Mouse (Mus musculus) heart, postnatal 25 days (tissue): ENCODE measurements at regions not wholly inside any gene's neighbourhood (a gene's known extent, or its start where the extent isn't known, plus 50 kb on each side); places are given as distances from the start of the nearest gene placed in this dataset.
"Not testable (repeated sequence)": the region's sequence is repeated elsewhere in the genome, so short reads cannot be mapped to it uniquely, and the experiment has no call there.

Experiments used
- DNase-seq: peaks from one replicate; pipeline ENCODE4 v3.0.0; 2022; ENCODE audit warnings: low spot score
- intact Hi-C: fragments of 180-260 bp; cut with DNase I; formaldehyde crosslinking; loops from one replicate; pipeline ENCODE4 v1.15.1; 2025

DNA sequence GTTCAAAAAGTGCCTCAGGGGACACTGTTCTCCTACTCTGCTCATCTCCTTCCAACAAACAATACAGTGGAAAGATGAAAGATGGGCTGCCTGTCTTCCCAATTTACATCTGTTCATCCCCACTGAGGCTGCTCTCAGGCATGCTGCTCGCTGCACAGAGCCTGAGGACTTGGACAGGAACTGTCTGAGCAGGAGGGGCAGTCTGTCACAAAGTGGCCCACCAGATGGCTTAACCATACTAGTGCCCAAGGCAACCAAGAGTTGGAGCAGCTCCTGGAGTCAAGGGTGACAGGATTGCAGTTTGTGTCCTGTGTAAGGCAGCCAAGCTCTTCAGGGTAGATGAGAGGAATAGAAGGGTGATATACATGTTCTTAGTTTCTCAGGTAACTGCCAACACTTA is 388.3 kb upstream of the Zfp703 start:
- intact Hi-C loops: no loop called here
- DNase-seq: no peak

DNA sequence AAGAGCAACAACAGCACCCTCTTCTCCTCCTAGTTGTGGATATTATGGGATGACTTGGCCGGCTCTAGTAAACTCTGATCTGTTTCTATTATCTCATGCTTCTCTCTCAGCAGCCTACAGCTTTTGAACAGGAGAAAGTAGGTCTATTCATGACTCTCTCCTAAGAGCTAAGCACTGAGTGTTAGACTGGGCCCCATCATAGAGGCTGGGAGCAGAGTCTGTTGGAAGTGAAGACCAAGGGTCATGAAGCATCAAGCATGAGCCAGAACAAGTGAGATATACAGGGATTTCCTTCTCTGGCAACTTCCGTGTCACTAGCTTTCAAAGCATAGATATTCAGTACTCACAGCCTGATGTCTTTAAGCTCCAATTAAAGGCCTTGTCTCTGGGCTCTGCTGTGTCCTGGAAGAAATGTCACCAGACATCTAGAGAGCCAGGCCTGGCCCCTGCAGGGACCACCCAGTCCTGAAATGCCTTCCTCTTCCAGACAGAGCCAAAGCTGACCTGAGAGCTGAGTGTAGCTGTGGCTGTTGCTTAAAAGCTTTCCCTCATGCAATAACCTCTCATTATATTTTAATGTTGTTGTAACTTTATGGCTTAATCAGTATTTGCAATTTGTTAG is 386.4 kb upstream of the Zfp703 start:
- no peak for DNase-seq
- intact Hi-C loops: no loop called here

DNA sequence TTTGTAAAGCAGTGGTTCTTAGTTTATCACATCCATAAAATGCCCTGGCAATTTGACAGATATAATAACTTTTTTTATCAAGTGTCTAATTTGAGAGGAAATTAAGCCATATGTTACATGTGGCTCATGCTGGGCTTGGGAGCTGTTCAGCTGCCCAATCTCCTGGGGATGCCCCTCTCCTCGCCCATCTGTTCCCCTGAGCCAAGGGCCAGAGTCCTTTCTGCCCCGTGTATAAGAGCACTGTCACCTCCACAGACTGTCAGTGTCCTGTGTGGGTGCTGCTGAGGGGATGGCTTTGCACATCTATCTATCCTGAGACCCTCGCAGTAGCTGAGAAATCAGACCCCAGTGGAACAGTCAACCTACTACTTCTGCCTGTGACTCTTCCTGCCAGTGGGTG is 385.9 kb upstream of the Zfp703 start:
- no peak for DNase-seq
- intact Hi-C loops: no loop called here

DNA sequence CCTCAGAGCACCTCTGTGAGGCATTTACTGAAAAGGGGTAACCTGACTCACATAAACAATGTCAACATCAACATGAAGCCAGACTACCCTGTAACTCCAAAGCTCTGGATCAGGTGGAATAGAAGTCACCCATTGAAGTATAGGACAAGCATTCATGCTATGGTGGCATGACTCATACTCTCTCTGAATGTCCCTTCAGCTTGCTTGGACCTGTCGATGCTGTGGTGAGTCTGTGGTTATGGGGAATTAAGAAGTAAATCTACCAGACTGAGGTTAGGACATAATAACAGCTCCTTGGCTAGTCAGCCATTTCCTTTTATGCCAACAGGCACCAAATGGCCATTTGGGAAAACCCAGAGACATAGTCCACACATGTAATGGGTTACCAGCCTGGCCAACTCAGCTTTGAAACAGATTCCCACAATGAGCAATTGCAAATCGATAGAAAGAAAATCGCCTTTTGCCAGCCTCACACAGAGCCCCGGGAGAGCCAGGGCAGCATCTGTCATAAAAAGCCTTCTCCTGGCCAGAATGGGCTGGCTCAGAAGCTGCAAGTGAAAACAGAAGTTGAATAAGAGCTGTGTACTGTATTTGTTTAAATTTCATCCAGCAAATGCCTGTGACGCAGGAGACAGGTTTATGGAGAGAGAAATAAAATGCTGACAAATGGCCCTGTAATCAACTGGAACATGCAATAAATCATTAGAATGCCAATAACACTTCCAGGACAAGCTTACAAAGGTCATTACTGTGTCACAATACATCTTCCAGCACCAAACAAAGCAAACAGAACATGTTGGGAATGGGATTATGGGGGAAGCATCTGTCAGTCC is 383.4 kb upstream of the Zfp703 start:
- DNase-seq: no peak
- intact Hi-C loops: no loop called here

DNA sequence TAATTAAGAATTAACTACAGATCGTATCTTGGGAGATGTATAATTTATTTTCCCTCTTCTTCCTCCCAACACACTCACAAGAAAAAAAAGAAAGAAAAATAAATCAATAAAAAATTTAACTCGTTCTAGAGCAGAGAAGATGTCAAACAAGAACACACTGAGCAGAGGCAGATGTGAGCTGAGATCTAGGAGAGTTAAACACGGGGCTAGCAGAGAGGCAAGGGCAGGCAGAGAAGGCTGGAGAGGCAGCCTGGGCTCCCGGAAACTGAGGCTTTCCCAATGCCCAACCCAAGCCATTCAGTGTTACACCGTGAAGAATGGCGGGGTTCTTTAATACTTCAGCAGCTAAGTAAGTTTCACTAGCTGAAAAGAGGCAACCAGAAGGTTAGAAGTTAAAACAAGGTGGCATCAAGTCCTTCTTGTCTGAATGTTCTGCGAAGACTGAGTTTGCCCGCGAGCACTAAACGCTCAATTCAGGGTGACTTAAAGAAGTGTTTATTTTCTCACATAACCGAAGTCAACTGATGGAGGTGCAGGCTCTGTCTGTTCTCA is 382.7 kb upstream of the Zfp703 start:
- intact Hi-C loops: no loop called here

DNA sequence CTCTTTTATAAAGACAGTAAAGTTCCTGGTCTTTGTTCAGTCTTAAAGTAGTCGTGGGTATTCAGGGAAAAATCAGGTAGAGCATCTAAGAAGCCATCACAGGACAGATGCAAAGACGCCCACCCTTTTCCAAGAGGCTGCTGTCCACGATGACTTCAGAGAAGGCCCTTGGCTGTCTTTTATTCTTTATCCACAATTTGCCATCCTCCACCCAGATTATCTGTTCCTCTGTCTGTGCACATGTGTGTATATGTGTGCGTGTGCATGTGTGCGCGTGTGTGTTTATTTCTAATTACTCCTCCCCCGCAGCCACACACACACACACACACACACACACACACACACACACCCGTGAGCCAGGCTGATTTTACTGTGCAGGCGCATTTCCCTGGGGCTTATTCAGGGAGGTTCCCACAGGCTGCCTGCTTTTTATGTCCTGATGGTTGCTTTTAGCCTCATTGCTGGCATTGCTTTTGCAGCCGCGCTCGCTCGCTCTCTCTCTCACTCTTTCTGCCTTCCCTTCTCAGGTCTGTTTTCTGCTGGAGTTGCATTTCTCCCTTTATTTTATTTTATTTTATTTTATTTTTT is 381.6 kb upstream of the Zfp703 start:
- DNase-seq: no peak
- intact Hi-C loops: no loop called here

More for the DNA sequence above, 382.7 kb upstream of the Zfp703 start:
- no peak for DNase-seq

DNA sequence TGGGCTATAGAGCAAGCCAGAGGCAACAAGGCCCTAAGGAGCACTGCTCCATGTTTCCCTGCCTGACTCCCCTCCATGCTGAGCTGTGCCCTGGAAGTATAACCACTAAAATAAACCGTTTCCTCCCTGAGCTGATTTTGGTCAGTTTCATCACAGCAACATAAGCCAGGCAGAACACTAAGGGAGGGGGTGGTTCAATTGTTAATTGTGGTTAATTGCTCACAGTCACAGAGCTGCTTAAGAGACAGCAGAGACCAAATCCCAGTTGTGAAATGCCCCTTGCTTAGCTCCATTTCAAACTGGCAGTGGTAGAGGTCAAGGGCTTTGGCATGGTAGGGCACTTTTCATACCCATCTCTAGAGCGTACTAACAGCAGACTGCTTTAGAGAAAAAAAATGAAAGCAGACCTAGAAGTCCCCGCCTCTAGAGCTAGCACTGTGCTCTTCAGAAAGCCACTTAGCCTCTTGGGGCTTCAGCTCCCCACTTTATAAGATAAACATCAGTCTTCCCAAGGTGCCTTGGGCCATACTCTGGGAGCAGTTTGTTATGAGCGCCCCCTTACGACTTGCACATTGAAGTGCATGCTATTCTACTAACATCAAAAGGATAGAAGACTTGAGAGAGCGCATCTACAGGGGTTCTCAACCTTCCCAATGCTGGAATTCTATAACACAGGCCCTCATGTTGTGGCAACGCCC is 380.3 kb upstream of the Zfp703 start:
- intact Hi-C loops: no loop called here
- no peak for DNase-seq

DNA sequence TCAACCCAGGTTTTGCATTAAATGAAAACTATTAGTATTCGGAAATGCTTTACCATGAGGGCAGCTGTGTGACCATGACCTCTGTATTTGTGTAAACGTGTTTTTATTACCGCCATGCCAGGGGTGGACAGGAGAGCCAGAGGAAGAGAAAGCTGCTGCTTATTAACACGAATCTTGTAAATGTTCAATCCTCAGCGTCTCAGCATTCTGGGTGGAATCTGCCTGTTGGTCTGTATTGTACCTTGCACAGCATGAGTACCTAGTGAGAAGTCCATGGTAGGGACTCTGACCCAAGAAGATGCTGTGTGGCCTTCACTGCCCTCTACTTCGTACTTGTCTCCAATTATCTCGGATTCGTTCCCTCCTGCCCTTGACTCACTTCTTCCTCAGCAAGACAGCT is 378.6 kb upstream of the Zfp703 start:
- DNase-seq: no peak
- intact Hi-C loops: no loop called here

DNA sequence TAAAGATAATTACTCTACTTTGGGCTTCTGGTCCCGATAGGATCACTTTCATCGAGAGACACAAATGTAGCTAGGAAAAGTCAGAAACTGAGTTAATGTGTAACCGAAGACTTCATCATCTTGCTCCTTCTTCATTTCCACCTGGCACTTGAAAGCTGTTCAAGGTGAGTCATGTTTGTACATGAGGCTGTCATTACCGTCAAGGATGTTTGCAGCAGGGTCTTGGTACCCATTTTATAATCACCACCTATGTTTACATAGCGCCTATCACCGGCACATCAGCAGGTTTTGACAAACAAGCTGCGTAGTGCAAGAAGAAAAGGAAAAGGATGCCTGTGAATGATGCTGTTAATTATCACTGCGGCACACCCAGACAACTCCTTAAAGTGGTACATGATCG is 377.0 kb upstream of the Zfp703 start:
- intact Hi-C loops: no loop called here
- DNase-seq: no peak

DNA sequence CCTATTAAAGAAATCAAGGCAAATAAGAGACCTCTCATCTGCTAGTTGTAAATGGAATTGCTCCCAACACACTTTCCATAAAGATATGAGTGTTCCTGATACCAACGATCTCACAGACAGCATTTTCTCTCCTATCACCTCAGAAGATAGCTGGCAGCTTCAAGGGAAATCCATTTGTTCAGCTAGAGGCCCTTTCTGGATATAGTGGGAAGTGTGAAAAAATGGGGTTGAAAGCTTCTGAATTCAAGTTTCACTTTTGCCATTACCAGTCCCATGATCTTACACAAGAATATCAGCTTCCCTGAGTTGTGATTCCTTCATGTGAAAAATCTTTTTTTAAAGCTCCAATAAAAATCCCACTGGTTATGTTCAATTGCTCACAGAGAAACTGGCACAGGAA is 369.1 kb upstream of the Zfp703 start:
- no peak for DNase-seq
- intact Hi-C loops: no loop called here

DNA sequence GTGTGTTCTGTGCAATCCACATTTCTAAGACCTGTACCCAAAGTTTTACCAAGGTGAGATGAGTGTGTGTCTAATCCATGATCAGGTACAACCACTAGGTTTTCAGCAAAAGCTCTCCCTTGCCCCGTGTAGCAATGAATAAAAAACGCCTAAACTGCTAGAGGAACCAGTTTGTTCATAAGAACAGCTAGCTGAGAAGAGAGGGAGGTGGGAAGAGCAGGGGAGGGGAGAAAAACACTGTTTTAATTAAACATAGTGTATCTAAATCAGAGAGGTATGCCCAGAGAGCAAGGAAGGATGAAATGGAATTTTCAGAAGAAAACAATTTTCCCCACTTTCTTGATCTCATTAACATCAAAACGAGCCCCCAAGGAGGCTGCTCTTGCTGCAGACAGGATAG is 368.5 kb upstream of the Zfp703 start:
- intact Hi-C loops: no loop called here
- no peak for DNase-seq

DNA sequence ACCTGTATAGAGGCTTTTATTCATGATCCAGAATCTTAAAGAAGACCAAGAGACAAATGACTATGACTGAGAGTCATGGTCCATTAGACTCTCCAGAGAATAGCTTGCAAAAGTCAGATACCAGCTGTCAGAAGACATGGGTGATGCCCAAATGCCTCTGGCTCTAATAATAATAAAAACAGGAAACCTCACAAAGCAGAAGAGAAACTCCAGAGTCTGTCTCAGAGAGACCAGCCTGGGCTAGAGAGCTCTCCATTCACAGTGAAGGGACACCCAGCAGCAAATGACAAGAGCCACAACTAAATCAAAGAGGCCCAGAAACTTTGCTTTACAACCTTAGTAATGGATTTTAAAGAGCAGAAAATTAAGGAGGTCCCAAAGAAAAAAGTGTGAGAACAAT is 365.0 kb upstream of the Zfp703 start:
- intact Hi-C loops: no loop called here
- DNase-seq: no peak

DNA sequence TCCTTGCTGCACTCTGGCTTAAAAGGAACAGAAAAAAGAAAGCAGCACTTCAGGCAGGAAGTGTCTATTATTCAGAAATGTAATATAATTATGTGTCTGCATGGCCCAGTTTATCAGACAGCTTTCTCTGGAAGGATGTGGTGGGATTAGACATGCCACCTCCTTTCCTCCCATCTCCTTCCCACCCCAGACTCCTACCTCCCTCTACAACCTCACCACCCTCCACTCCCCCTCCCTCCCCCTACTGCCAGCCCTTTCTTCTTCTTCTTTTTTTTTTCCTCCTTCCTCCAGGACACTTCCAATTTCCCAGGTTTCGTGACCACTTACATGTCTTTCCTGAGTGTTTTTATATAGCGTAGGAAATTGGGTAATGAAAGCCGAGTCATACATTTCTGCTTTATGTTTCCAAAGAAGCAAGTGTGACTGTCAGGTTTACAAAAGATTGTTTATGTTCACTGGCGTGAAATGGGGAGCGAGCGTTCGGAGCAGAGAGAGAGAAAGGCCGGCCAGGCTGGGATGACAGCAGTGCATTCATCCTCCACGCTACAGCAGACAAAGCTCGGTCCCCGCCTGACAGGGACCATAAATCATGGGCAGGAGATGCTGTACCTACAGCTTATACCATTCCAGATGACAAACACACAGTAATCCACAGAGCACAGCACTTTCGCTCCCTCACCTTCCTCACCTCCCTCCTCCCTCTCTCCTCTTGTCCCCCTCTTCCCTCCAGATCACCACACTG is 354.6 kb upstream of the Zfp703 start:
- intact Hi-C loops: no loop called here

DNA sequence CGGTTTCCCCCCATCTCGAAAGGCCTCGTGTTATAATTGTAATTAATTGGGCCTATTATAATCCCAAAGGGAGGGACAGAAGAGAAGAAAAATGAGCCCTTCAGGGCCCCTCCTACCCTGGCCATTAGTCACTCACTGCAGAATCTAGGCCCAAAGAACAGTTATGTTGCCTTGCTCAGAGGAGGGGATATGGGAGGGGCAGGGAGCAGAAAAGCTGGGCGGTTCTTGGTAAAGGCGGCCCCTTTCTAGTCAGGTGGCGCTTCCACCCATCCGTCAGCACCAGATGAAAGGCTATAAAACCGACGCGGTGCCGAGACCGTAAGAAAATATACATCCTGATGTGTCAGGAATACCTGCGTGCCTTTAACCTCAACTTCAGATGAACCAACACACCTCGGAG is 350.9 kb upstream of the Zfp703 start:
- DNase-seq: no peak
- intact Hi-C loops: no loop called here

More for the DNA sequence above, 354.6 kb upstream of the Zfp703 start:
- no peak for DNase-seq

DNA sequence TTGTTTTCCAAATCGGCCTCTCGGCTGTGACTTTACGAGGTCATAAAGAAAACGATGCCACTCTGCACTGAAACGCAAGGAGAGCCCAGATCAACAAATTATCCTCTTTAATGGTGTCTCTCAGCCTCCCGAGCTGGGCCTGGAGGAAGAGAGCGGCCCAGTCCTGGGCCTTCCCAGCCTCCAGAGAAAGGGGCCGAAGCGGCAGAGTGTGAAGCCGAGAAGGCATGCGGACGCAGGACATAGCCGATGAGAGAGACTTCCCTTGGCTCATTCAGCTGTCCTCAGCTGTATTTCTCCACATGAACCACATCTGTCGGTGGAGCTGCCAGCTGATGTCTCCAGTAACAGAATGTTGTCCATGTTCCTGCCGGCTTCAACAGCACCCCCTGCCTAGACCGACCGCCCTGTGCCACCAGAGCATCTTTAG is 350.5 kb upstream of the Zfp703 start:
- peak; percentile 3 for DNase-seq
- intact Hi-C loops: no loop called here

DNA sequence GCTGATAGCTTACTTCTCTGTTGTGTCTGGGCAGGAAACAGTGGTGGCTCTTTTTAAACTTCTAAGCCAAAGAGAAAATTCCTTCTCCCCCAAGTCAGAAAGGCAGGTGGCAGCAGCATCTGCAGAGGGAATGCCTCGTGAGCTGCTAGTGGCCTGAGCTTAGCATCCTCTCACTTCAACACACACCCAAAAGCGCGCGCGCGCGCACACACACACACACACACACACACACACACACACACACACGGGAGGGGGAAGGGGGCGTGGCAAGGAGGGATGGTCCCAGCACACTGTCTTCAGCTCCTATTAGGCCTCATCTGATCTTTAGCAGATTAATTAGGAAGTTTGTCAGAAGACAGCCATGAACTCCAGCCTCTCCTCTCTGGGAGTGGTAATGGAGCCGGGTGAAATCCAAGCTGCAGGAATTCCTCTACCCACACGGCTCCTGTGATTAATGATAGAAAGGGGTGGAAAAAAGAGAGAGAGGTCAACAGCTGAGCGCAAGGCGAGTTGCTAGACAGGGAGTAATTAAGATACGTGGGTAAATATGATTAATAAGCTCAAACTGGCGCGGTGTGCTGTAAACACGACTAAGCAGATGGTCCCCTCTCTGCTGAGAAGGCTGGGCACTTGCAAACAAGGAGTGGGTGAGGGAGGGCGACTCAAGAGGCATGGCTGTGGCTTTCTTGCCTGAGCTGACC is 349.8 kb upstream of the Zfp703 start:
- no peak for DNase-seq
- intact Hi-C loops: no loop called here

DNA sequence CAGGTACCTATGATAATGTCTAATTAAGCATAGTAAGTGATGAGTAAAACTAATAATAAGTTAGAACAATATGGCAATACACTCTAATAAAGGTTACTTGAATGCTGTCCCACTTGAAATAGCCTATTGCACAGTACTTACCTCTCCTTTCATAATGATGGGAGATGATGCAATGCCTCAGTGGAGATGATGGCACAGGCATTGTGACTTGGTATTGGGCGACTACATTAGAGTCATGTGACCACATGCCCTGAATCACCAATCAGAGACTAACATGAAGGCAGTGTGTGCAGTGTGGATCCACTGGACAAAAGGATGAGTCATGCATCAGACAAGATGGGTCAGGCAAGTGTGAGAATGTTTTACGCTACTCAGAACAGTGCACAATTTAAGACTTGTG is 346.6 kb upstream of the Zfp703 start:
- DNase-seq: no peak
- intact Hi-C loops: no loop called here

DNA sequence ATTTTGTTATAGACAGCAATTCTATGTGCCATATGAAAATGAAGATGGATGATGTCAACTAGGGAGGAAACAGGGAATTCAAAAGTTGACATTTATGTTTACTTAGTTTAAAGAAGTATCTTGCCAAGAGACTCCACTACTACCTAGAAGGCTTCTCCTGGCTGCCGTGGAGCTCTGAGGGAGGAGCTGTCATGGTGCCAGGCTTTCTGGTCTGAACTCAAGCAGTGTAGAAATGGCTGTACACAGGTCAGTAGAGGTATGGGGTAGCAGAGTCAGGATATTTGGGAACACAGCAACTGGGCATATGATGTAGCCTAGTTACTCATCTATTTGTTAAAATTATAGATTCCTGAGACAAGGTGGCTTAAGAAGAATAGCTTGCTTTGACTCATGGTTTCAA is 341.4 kb upstream of the Zfp703 start:
- intact Hi-C loops: no loop called here
- no peak for DNase-seq

DNA sequence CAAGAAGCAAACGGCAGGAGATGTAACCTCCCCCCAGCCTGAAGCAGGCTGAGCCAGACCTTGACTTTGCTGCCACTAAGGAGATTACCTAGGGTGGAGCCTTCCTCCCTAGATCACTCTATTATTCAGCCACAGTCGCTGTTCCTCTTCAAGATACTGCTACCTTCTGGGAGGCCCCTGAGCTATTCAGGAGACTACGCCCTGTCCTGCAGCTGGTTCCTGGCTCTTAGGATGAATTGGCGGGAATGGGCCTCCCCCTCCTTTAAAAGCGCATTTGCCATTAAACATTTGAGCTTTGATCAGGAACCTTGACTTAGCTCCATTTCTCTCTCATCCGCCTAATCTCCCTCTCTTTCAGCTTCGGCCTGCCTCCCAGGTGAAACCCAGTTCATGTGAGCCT is 331.8 kb upstream of the Zfp703 start:
- intact Hi-C loops, DNase-seq: not testable (repeated sequence)
